ENCODE assay signal across 9 mouse cellular contexts in the genomic region with DNA sequence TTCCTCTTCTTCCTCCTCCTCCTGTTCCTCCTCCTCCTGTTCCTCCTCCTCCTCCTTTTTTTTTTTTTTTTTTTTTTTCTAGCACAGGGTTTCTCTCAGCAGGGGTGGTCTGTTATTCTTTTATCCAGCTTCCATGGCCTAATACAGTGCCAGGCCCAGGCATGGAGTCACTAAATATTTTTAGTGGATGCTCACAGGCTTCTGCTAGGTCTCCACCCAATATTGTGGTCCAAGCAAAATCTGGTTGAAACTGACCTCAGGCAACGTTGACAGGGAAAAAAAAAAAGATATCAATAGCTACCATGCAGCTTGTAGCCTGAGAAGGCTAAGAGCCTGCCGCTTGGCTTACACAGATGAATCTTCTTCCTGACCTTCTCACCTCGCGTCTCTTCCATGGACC. TPM values are rescaled to one million over a fixed set of nuclear protein-coding genes. Genes with fewer than 3 reads are reported as not detected.
DNase-seq lines count a peak whose midpoint lies in the region; ATAC-seq and TF ChIP-seq lines count a peak whose summit lies in the region.
"Had no signal": no experiment of that assay in that cellular context is flagged by ENCODE, and none has a peak within 500 bp of the region (broad histone marks: within the 10 kb centered on the region; RNA-seq: fewer than 3 reads in every experiment).

No protein-coding gene starts in this region.

- DNase-seq in kidney, adult 9 months, result no peak
- no peak for DNase-seq in embryonic facial prominence, embryonic 14.5 days (ENCODE audit: low spot score)
- DNase-seq in c-Kit-positive CD71-positive TER-119-positive erythroid progenitor cells, embryonic 14.5 days (ENCODE audit: low spot score), result no peak
- DNase-seq in gastrocnemius, postnatal 10 days, result no peak
- no peak for DNase-seq in layer of hippocampus, adult 11-12 months (ENCODE audit: low spot score)

- H3K79me2 ChIP-seq in macrophage (ENCODE audit: inconsistent target), result peaks cover 33% of the 10 kb centered on the region

- TF ChIP-seq CTCF in bone marrow macrophage, adult 2 months (IDR thresholded peaks at IDR 0.05; ENCODE audit: low read depth, low read length), result no peak

- peaks cover 6% of the 10 kb centered on the region for H3K9me3 ChIP-seq in kidney, embryonic 15.5 days (replicated peaks)
- peaks cover 10% of the 10 kb centered on the region for H3K9me3 ChIP-seq in embryonic facial prominence, embryonic 14.5 days (ENCODE audit: control insufficient read depth, low read length)

- no peak for ATAC-seq in kidney, embryonic 15.5 days (replicated peaks; ENCODE audit: low FRiP score)
- ATAC-seq in embryonic facial prominence, embryonic 14.5 days (ENCODE audit: low read depth), result no peak

- no peak for TF ChIP-seq POLR2A in bone marrow macrophage, adult 2 months (IDR thresholded peaks at IDR 0.05; ENCODE audit: borderline replicate concordance, low read depth, low read length)

- peaks cover 5% of the 10 kb centered on the region; the same call in 1 of the 2 replicates for H3K27me3 ChIP-seq in kidney, embryonic 15.5 days
- no peaks in the 10 kb centered on the region for H3K27me3 ChIP-seq in embryonic facial prominence, embryonic 14.5 days (replicated peaks; ENCODE audit: control insufficient read depth, insufficient read depth, low read length)

- WGBS in kidney, embryonic 15.5 days, result 68% methylated on average over 4 of the region's 4 CpGs
- WGBS in embryonic facial prominence, embryonic 14.5 days, result 62% methylated on average over 4 of the region's 4 CpGs
- 74% methylated on average over 4 of the region's 4 CpGs for WGBS in macrophage (ENCODE audit: missing documents)

- no peaks in the 10 kb centered on the region for H3K36me3 ChIP-seq in kidney, embryonic 15.5 days
- no peaks in the 10 kb centered on the region for H3K36me3 ChIP-seq in embryonic facial prominence, embryonic 14.5 days (ENCODE audit: control insufficient read depth, insufficient read depth, low read length)
- no peaks in the 10 kb centered on the region for H3K36me3 ChIP-seq in macrophage (ENCODE audit: inconsistent target)
- H3K36me3 ChIP-seq: G1E had no signal

- peak overlapping the region; percentile 98 for H3K27ac ChIP-seq in kidney, embryonic 15.5 days
- peak overlapping the region; percentile 99 for H3K27ac ChIP-seq in bone marrow macrophage, adult 2 months (ENCODE audit: insufficient read depth, low read depth, low read length)
- no peak overlapping the region for H3K27ac ChIP-seq in embryonic facial prominence, embryonic 14.5 days (replicated peaks; ENCODE audit: low read depth, low read length)
- H3K27ac ChIP-seq in macrophage, result peak overlapping the region; percentile 99

- no peak overlapping the region for H3K4me3 ChIP-seq in kidney, embryonic 15.5 days (replicated peaks)
- no peak overlapping the region for H3K4me3 ChIP-seq in bone marrow macrophage, adult 2 months (ENCODE audit: insufficient read depth, low read length)
- H3K4me3 ChIP-seq in embryonic facial prominence, embryonic 14.5 days (ENCODE audit: low read depth, low read length), result 0 out of 2 replicates have a peak overlapping the region, but pooled peaks have one; percentile 71
- no peak overlapping the region for H3K4me3 ChIP-seq in macrophage (ENCODE audit: inconsistent target)

- H3K4me1 ChIP-seq in kidney, embryonic 15.5 days, result peaks cover 40% of the 10 kb centered on the region
- peaks cover 7% of the 10 kb centered on the region for H3K4me1 ChIP-seq in bone marrow macrophage, adult 2 months (ENCODE audit: control insufficient read depth, insufficient read depth, low read length)
- peaks cover 18% of the 10 kb centered on the region for H3K4me1 ChIP-seq in embryonic facial prominence, embryonic 14.5 days (ENCODE audit: control insufficient read depth, insufficient read depth, low read length)

- H3K4me2 ChIP-seq in kidney, embryonic 15.5 days, result peak overlapping the region; percentile 86; the same call in 1 of the 2 replicates
- peak overlapping the region; percentile 85; the same call in 1 of the 2 replicates for H3K4me2 ChIP-seq in embryonic facial prominence, embryonic 14.5 days (ENCODE audit: low read depth, low read length)

- no peak overlapping the region for H3K9ac ChIP-seq in kidney, embryonic 15.5 days
- no peak overlapping the region for H3K9ac ChIP-seq in embryonic facial prominence, embryonic 14.5 days (ENCODE audit: low read depth, low read length)

RNA-seq across cellular contexts. Expression of gene Lrp1, which starts 1.7 kb away (rescaled TPM):
- 52.4 and 65.0 TPM in 2 replicates for polyA plus RNA-seq in kidney, embryonic 15.5 days (2015; fragmentation: Nextera tagmentation; extraction: Ambion mirVana)
- polyA plus RNA-seq in bone marrow macrophage, adult 2 months (2012; ENCODE audit: insufficient read depth, insufficient read length, missing spikeins), result 361 and 418 TPM in 2 replicates
- polyA plus RNA-seq in embryonic facial prominence, embryonic 14.5 days (2014; fragmentation: Nextera tagmentation; extraction: Ambion mirVana), result 137 and 145 TPM in 2 replicates
- 1,000 to 10,000 TPM in 10 of 26 experiments, 100 to 1,000 TPM in 16; 161 to 1,849 (median 957) TPM for total RNA-seq in macrophage (2018; cell fraction: chromatin; rRNA removed)
- 100 to 1,000 TPM; 187 to 924 (median 416) TPM for total RNA-seq in macrophage (2018; cell fraction: cytosol; rRNA removed)
- 1,000 to 10,000 TPM in 20 of 26 experiments, 100 to 1,000 TPM in 6; 439 to 3,096 (median 1,237) TPM for total RNA-seq in macrophage (2018; cell fraction: nucleus; rRNA removed)
- polyA plus RNA-seq in macrophage (2018), result 315 to 785 TPM (median 440 TPM) in 3 replicates
- total RNA-seq in gastrocnemius, postnatal 10 days (2021), result 100 to 1,000 TPM; 105 to 132 TPM

RNA-seq across cellular contexts. Expression of gene Stat6, which starts 20.1 kb away (rescaled TPM):
- polyA plus RNA-seq in kidney, embryonic 15.5 days (2015; fragmentation: Nextera tagmentation; extraction: Ambion mirVana), result 26.5 and 27.2 TPM in 2 replicates
- 128 and 144 TPM in 2 replicates for polyA plus RNA-seq in bone marrow macrophage, adult 2 months (2012; ENCODE audit: insufficient read depth, insufficient read length, missing spikeins)
- polyA plus RNA-seq in embryonic facial prominence, embryonic 14.5 days (2014; fragmentation: Nextera tagmentation; extraction: Ambion mirVana), result 22.9 and 23.1 TPM in 2 replicates
- total RNA-seq in macrophage (2018; cell fraction: chromatin; rRNA removed), result 100 to 1,000 TPM; 187 to 439 (median 329) TPM
- 100 to 1,000 TPM; 105 to 151 (median 131) TPM for total RNA-seq in macrophage (2018; cell fraction: cytosol; rRNA removed)
- total RNA-seq in macrophage (2018; cell fraction: nucleus; rRNA removed), result 100 to 1,000 TPM; 141 to 357 (median 222) TPM
- 122 to 141 TPM (median 128 TPM) in 3 replicates for polyA plus RNA-seq in macrophage (2018)
- total RNA-seq in gastrocnemius, postnatal 10 days (2021), result 10 to 100 TPM; 15.8 to 24.4 TPM

RNA-seq across cellular contexts. Expression of gene Nemp1, which starts 44.0 kb away (rescaled TPM):
- 10.9 TPM in 2 replicates for polyA plus RNA-seq in kidney, embryonic 15.5 days (2015; fragmentation: Nextera tagmentation; extraction: Ambion mirVana)
- 11.0 and 13.5 TPM in 2 replicates for polyA plus RNA-seq in bone marrow macrophage, adult 2 months (2012; ENCODE audit: insufficient read depth, insufficient read length, missing spikeins)
- polyA plus RNA-seq in embryonic facial prominence, embryonic 14.5 days (2014; fragmentation: Nextera tagmentation; extraction: Ambion mirVana), result 10.5 and 11.2 TPM in 2 replicates
- 10 to 100 TPM in 12 of 26 experiments, 1 to 10 TPM in 14; 2.5 to 24.2 (median 10.0) TPM for total RNA-seq in macrophage (2018; cell fraction: chromatin; rRNA removed)
- total RNA-seq in macrophage (2018; cell fraction: cytosol; rRNA removed), result 1 to 10 TPM; 2.9 to 6.7 (median 4.8) TPM
- total RNA-seq in macrophage (2018; cell fraction: nucleus; rRNA removed), result 10 to 100 TPM in 21 of 26 experiments, 1 to 10 TPM in 5; 7.8 to 28.3 (median 15.6) TPM
- 2.7 to 5.4 TPM (median 4.6 TPM) in 3 replicates for polyA plus RNA-seq in macrophage (2018)
- 1 to 10 TPM; 2.8 to 5.3 TPM for total RNA-seq in gastrocnemius, postnatal 10 days (2021)

RNA-seq across cellular contexts. Expression of gene Nab2, which starts 45.7 kb away (rescaled TPM):
- 27.1 and 30.8 TPM in 2 replicates for polyA plus RNA-seq in kidney, embryonic 15.5 days (2015; fragmentation: Nextera tagmentation; extraction: Ambion mirVana)
- 21.4 and 25.4 TPM in 2 replicates for polyA plus RNA-seq in bone marrow macrophage, adult 2 months (2012; ENCODE audit: insufficient read depth, insufficient read length, missing spikeins)
- 15.2 and 16.1 TPM in 2 replicates for polyA plus RNA-seq in embryonic facial prominence, embryonic 14.5 days (2014; fragmentation: Nextera tagmentation; extraction: Ambion mirVana)
- 10 to 100 TPM in 25 of 26 experiments, 1 to 10 TPM in 1; 7.8 to 78.4 (median 39.8) TPM for total RNA-seq in macrophage (2018; cell fraction: chromatin; rRNA removed)
- total RNA-seq in macrophage (2018; cell fraction: cytosol; rRNA removed), result 10 to 100 TPM in 25 of 26 experiments, 1 to 10 TPM in 1; 7.3 to 47.6 (median 21.3) TPM
- total RNA-seq in macrophage (2018; cell fraction: nucleus; rRNA removed), result 10 to 100 TPM; 20.0 to 60.7 (median 31.8) TPM
- polyA plus RNA-seq in macrophage (2018), result 28.7 to 37.7 TPM (median 31.1 TPM) in 3 replicates
- 10 to 100 TPM in 1 of 2 experiments, 1 to 10 TPM in 1; 7.0 to 13.2 TPM for total RNA-seq in gastrocnemius, postnatal 10 days (2021)
